Mouse (Mus musculus) adrenal gland, postnatal 36 days (tissue): ENCODE data around the gene Prpf4. TPM values are rescaled to one million over a fixed set of nuclear protein-coding genes. Genes with fewer than 3 reads are reported as not detected.

ENCODE experiments used
- DNase-seq, 2 experiments: peaks; one replicate each; pipeline ENCODE4 v3.0.0; 2021; ENCODE audit warnings: mixed read lengths in 1 of 2
- total RNA-seq, 2 experiments: library from RNA; stranded (reverse); gene quantifications; 2 replicates each; pipeline ENCODE4 v1.2.3; 2021

Prpf4 gene
- total RNA-seq, 2 experiments from 2014 or later: 25.3 to 27.4 TPM

GRCm38 (mm10) chr4:62389592-62390512, 18.7 kb upstream of the Prpf4 start:
- DNase-seq: no peak

DNA sequence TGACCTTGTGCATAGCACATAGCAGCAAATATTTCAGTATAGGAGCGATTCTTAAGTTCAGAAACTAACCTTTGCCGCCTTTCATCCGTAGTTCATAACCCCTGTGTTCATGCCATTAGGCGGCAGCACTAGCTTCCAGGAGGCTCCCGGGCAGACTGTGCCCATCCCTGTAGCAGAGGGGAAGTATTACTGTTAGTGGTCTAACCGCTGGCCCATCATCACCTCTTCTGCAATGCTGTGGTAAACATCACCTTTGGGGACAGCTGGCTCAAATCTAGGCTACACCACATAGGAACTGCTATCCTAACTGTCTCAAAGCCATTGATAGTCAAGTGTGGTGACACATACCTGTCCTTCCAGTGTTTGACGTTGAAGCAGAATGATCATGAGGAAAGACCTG, 16.7 kb upstream of the Prpf4 start:
- DNase-seq: no peak

DNA sequence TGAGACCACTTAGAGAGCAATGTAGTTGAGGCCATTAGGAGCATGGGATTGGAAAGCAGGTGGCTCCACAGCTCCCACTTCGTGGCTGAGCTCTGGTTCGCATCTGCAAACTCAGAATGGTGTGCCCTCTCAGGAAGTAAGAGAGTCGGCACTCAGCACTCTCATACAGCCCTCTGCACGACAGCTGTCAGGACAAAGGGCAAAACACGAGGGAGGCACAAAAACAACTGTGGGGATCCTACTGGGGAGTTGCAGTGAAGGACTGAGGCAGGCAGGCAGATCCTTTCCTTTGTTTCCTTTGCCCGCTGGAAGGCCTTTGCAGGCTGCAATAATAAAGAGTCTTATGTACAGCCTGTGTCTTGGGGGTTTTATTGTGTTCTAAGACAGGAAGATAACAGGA, 15.1 kb upstream of the Prpf4 start:
- DNase-seq: no peak

DNA sequence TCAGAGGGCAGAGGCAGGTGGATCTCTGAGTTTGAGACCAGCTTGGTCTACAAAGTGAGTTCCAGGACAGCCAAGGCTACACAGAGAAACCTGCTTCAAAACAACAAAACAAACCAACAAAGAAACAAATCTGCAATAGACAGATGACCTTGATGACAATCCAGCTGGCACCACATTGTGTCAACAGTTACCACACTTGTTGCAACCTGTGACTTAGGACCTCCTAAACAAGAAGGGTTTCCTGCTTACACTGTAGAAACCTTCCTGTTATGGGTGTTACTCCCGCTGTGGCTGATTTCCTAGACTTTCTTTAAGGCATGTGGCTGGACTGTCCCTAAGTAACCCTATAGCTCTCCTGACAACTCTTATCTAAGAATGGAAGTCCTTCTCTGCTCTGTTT, 12.8 kb upstream of the Prpf4 start:
- DNase-seq: peak; percentile 33 to 52

DNA sequence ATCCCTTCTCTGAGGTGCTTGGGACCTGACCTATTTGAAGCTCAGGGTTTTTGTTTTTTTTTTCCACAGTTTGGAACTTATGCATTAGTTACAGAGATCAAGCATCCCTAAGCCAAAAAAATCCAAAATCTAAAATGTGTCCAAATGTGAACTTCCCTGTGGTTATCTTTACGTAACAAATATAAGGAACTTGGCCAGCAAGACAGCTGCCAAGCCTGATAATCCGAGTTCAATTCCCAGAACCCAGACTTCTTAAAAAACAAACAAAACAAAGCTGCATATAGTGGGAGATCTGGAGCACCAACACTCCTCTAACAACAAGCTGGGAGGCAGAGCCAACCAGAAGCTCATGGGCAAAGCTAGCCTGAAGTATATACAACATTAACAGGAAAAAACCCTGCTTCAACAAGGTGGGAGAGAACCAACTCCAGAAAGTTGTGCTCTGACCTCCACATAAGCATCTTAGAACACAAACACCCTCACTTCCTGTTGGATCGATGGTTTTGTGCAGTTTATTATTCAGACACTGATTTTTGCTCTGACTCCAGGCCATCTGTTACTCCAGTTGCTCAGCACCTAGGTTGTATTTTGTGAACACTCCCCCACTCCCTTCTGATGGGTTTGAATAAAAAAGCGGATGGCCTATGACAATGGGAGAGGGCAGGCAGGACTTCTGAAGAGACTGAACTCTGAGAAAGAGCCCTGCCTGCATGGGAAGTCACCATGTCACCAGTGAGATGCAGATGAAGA, 10.8 kb upstream of the Prpf4 start:
- no peak for DNase-seq

DNA sequence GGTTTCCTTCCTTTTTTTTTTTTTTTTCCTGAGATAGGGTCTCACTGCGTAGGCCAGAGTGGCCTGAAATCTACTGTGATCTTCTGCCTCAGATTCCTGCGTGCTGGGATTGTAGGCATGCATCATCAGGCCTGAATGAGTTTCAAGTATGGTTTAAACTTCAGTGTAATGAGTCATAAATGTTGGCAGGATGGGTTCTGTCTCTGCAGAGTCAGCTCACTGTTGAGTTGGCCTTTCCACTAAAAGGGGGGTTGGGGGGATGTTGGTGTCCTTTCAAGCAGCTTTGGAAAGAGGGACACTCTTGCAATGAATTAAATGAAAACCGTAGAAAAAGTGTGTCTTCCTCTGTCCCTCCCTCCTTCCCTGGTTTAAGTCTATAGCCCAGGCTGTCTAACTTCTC, 9.6 kb upstream of the Prpf4 start:
- DNase-seq: peak; percentile 44 to 63

DNA sequence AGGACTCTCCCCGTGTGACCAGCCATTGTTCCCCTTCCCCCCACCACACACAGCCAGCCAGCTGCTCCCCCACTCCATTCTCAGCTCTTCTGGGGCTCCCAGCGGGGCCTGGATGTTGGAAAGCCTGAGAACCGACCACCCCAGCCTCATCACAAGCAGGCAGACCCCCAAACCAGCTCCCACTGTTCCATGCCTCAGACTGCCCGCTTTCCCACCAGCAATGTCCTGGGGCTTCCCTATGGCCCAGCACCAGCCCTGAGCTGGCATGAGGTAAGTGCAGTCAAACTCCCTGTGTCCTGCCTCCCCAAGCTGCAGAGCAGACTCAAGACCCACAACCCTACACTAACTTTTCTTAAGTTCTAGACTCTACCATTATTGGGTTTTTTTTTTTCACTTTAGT, 2.5 kb upstream of the Prpf4 start:
- DNase-seq: no peak

DNA sequence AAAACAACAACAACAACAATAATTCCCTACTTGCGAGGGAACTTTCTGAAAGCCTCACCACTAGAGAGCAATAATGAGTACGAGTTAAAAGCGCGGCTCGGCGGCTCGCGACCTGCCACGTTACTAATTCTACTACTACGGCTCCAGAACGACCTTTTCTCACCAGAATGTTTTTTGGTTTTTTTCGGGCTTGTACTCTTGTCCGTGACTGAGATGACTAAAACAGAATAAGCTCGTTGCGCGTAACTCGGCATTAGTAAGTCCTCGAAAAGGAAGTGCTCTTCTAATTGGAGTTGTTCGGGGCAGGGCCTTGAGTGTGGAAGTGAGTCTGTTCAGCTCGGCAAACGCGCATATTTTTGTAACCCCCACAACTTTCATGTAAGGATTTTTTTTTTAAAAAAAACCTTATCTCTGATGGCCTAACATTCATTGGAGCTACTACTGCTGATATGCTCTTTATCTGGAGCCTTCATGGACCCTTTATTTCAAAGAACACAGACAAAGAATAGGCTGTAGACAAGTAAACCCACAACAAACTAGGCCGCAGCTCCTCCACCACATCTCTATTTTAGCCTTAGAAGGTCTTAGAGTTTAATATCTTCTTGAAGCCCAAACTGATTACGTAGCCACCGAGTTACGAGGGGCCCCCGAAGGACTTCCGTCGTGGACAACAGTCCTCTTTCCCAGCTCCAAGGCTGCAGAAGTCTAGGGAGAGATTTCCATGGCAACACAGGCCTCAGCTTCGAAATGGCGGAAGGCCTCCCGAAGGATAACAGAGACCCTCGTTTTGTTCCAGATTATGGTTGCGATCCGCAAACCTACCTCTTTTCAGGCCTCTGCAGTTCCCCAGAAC, 641 bp upstream of the Prpf4 start:
- DNase-seq: peak; percentile 54 to 70

DNA sequence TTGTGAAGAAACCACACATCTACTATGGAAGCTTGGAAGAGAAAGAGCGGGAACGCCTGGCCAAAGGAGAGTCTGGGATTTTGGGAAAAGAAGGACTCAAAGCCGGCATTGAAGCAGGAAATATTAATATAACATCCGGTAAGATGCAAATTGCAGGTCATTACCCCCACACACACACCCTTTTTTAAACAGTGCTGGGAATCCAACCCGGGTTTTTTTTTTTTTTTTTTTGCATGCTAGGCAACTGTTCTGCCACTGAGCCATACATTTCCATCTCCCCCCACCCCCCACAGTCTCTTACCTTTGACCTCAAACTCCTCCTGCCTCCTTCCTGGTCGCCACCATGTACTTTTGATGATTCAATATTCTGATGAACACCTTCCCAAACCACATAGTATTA, 1.0 kb downstream of the Prpf4 start:
- DNase-seq: no peak

GRCm38 (mm10) chr4:62410325-62410724, 1.7 kb downstream of the Prpf4 start:
- no peak for DNase-seq

DNA sequence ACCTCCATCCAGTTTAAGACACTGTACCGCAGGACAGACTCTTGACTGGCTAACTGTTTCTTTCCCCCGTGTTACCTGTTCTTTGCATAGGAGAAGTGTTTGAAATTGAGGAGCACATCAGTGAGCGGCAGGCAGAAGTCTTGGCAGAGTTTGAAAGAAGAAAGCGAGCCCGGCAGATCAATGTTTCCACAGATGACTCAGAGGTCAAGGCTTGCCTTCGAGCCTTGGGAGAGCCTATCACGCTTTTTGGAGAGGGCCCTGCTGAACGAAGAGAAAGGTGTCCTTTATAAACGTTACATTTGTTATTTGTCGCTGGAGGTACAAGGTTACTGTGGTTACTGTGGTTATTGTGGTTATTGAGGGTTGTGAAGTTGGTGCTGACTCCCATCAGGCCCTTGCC, 3.0 kb downstream of the Prpf4 start:
- peak; percentile 75 to 81 for DNase-seq

GRCm38 (mm10) chr4:62418448-62418847, 9.9 kb downstream of the Prpf4 start:
- DNase-seq: no peak

DNA sequence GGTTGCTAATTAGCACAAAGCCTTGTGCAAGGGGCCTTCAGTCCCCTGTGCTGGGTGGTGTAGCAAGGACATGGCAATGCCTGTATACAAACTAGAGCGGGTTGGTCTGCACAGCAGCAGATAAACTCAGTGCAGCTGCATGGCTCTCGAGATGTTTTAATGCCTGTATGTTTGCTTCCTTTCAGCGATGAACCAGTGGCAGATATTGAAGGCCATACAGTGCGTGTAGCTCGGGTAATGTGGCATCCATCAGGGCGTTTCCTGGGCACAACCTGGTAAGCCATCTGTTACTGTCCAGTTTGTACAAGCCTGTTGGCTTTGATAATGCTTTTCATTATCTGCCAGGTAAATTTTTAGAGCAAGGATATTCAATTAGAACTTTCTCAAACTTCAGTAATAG, 10.5 kb downstream of the Prpf4 start:
- no peak for DNase-seq

- no peak for DNase-seq
These were observed 17.3 kb downstream of the Prpf4 start for GRCm38 (mm10) chr4:62425891-62426290.

DNA sequence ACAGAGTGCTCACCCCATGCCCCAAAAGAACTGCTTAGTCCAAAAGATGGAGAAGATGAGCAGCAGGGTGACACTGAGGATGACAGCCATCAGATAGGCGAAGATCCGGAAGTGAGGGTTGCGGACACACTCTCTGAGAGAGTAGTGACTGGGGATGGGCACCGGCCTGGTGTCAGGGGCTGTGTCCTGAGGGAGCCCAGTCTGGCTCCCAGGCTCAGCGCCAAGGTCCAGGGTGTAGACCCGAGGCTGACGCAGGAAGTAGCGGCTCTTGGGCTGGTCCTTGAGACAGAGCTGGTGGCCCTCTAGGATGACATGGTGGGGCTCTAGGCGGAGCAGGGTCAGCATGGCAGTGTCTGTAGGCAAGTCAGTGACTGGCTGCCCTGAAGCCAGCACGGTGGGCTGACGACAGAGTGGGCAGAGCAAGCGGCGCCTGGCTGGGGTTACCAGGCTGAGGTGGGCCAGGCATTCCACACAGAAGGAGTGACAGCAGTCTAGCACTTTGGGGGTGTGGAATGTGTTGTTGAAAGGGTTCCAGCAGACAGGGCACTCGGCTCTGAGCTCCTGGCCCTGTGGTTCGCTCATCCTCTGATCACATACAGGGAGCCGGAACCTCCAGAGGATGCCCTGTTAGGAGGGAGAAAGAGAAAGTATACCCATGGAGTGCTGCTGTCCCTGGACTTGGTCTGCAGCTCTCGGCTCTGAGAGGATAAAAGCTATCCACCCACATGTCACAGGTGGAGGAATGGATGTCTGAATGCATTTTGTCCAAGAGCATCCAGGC, 19.6 kb downstream of the Prpf4 start:
- no peak for DNase-seq

DNA sequence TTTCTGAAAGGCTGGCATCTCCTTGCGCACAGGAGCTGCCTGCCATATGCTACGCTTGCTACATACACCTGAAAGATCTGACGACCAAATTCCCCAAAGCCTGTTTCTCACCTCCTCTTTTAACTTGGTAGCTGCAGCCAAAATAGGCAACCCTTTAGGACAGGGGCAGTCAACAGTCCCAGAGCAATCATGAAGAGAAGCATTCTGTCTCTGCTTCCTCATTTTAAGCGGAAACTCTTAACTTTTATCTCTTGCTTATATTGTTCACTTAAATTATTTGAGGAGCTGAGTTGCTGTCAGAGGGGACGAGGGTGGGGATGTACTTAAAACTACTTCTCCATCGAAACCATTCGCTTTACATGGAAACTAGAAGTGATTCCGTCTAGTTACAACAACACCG, 21.0 kb downstream of the Prpf4 start:
- DNase-seq: no peak

GRCm38 (mm10) chr4:62430678-62431077, 22.1 kb downstream of the Prpf4 start:
- no peak for DNase-seq

GRCm38 (mm10) chr4:62431522-62431921, 22.9 kb downstream of the Prpf4 start:
- peak in 1 of 2 experiments; percentile 51 for DNase-seq

- DNase-seq: peak in 1 of 2 experiments; percentile 31
These were observed 25.6 kb downstream of the Prpf4 start for GRCm38 (mm10) chr4:62433939-62434870.

- no peak for DNase-seq
These were observed 26.5 kb downstream of the Prpf4 start, which contains the start of gene Rnf183 for GRCm38 (mm10) chr4:62435081-62435480. Rnf183 (minus strand) TSS chr4:62435252.
